Mouse (Mus musculus) retina, postnatal 7 days (tissue): ENCODE data around the gene Hsf5.

ENCODE experiments used
- DNase-seq: peaks from one replicate; pipeline ENCODE4 v3.0.0-alpha.2; 2012; ENCODE audit warnings: low read depth, low spot score

Hsf5 gene

DNA sequence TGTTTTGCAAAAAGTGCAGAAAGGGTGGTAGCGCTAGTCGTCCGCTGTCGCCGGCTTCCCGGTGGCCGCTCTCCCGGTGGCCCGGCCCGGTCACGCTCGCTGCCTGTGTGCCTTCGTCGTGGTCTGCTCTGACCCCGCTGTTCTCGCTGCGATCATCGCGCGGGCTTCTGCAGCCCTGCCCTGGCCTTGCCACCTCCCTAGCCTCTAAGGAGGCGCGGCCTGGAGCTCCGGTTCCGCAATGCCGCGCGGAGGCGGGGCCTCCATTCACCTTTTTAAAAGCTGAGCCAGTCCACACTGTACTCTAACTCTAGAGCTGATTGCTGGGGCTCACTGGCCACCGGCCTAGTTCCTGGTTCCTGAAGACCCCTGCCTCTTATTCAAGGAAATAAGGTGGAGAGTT, 22.2 kb downstream of the Hsf5 start:
- DNase-seq: peak; percentile 21

DNA sequence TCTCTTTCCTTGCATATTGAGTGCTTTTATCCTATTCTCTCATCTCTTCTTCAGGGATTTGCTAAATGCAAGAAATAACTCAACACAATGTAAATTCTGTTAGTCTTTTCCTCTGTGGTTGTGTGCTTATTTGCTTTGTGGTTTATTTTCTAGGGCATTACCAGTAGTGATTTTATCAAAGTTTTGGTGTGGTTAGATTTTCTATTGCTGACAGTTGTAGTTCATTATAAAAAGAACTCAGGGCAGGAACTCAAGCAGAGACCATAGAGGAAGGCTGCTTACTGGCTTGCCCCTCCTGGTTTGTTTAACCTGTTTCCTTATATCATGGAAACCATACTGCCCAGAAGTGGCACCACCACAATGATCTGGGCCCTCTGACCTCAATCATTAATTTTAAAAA, 25.9 kb downstream of the Hsf5 start:
- no peak for DNase-seq

DNA sequence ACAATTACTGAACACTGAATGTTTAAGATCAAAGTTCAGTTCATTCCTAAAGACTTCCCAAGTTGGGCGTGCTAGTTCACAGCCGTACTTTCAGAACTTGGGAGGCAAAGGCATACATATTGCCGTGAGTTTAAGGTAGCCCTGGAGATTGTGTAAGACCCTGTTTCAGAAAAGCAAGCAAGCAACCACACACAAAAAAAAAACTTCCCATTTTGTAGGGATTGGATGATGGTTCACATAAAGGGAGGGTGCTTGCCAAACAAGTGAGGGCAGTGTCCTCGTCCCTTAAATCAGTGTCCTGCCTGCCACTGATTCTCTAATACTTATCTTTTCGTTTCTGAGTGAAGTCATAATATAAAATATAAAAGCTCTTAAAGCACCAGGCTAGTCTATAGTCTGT, 37.7 kb downstream of the Hsf5 start:
- DNase-seq: no peak

DNA sequence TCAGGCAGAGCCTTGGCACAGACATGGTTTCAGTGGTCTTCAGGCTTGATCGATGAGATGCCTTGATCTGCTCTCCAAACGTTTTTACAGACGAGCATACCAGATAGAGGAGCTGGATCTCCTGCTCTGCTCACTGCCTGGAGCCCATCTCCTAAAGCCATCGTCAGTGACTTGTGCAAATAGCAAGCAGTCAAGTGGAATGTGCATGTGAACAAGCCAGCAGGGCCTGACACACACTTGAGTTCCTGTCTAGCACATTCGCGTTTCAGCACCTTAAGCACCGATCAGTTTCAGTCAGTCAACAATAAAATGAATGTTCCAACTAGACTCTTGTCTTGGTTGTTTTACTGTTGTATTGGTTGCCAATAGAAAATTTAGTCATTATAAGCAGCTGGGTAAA, 42.3 kb downstream of the Hsf5 start:
- DNase-seq: no peak

DNA sequence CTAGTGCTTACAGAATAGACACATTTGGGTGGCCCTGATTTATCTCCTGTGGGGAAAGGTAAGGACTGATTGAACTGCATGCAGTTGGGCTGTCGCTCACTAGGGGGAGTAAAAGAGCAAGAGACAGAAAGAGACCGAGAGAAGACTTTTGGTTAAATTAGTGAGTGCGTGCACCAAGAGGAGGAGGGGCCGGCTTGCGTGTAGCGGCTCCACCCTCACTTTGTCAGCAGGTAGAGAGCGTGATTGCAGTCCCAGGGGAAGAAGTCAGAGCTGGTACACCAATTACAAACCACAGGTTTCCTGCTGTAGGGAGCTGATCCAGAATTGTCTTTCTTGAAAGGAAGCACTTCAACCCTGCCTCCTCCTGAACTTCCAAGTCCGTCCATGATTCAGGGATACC, 45.4 kb downstream of the Hsf5 start, which contains the start of gene Rnf43:
Gene Rnf43 (plus strand): TSS at position 316 of the 400 bp plus-strand sequence.
- DNase-seq: peak; percentile 65

DNA sequence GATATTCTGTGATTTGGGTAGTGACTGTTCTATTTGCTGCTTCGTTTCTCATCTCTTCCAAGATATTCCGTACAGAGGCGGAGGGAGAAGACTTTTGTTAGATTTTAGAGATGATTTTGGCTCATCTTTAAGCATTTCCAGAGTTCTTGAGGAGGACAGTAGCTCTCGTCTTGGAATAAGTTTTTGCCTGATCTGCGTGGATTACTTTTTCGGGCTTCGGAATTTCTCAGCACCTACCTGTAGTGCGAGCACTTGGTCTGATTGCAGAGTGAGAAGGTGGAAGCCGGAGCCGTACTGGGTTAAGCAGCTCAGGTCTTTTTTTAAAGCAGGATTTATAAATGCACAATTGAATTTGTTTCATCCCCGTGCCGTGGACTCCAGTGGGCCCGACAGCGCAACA, 45.9 kb downstream of the Hsf5 start:
- DNase-seq: no peak

DNA sequence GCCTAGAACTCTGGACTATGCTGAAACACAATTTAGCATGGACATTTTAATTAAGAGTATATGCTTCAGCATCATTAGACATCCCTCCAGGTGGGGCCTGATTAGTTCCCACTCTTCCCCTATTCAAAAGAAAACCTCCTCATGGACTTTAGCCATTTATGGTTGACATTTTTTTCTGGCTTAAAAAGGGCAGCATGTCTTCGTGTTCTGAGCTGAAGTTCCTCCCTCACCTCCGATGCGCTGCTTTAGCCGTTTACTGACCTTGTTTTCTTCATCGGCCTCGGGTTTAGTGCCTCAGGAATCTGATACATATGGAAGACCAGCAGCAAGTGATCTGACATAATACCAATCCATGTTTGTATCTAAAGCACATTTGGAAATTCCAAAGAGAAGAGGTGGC, 47.0 kb downstream of the Hsf5 start:
- DNase-seq: no peak

DNA sequence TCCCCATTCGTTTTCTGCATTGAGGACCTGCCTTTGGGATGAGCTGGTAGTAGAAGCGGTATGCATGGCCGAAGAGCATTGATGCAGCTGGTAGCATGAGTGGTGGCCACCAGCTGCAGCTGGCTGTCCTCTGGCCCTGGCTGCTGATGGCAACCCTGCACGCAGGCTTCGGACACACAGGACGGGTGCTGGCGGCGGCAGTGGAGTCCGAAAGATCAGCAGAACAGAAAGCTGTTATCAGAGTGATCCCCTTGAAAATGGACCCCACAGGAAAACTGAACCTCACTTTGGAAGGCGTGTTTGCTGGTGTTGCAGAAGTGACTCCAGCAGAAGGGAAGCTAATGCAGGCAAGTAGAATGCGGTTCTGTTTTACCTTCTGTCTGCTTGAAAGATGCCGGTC, 47.6 kb downstream of the Hsf5 start:
- DNase-seq: no peak

DNA sequence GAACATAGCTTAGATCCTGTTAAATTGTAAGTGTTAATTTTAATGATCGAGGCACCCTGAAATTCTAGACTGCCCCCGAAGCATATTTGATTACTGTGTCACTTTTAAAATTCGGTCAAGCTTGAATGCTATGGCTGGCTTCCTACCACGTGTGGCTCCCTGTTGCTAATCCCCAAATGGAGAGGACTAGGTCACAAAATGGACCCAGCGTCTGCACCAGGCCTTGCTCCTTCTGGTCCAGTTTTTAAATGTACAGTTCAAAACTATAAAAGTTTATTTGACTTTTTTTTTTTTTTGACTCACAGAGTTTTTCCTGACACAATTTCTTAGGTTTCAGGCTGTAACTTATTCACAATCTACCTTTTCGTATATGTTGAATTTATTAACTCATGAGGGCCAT, 48.3 kb downstream of the Hsf5 start:
- no peak for DNase-seq

DNA sequence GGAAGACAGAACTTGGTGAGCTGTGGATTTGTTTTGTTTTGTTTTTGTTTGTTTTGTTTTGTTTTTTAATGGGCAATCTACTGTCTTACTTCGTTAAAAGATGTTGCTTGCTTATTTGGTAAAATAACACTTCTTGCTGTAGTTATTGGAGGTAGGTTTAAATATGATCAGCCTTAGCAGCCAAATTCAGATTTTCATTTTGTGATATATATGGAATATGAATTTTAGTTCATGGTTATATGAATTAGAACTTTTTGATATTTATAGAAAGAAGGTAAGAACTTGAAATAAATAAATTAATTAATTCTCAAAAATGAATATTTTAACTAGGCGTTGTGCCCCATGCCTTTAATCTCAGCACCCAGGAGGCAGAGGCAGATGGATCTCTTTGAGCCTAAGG, 48.7 kb downstream of the Hsf5 start:
- DNase-seq: no peak

DNA sequence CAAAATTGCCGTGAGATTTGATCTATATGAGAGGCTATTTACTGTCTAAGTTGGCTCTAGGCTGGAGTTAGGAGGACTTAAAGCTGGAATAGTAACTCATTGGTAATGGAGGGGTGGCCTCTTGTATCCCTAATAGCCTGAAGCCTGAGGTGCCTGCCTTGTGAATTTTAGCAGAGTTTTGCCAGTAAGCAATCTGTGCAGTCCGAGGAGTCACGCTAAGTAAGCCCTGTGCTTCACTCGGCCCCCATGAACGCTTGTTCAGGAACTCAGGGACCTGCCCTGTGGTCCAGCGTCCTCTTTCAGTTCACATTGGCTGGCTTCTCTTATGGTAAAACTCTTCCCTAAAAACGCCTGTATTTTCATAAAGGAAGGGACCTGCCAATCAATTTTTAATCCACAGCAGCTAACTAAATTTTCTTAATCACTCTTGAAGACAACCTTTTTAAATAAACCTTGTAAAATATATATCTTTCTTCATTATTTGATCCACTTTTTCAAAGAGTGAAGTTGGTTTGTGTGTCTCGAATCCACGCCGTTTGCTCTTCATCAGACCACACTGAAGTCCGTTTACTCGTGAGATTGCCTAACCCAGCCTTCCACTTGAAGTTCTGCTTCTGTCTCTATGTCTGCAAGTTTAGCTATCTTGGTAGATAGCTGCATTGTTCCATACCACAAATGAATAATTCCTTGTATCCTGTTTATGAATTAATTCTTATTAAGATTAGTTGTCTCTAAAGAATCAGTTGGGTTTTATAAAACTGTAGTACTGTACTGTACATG, 49.5 kb downstream of the Hsf5 start:
- DNase-seq: no peak

DNA sequence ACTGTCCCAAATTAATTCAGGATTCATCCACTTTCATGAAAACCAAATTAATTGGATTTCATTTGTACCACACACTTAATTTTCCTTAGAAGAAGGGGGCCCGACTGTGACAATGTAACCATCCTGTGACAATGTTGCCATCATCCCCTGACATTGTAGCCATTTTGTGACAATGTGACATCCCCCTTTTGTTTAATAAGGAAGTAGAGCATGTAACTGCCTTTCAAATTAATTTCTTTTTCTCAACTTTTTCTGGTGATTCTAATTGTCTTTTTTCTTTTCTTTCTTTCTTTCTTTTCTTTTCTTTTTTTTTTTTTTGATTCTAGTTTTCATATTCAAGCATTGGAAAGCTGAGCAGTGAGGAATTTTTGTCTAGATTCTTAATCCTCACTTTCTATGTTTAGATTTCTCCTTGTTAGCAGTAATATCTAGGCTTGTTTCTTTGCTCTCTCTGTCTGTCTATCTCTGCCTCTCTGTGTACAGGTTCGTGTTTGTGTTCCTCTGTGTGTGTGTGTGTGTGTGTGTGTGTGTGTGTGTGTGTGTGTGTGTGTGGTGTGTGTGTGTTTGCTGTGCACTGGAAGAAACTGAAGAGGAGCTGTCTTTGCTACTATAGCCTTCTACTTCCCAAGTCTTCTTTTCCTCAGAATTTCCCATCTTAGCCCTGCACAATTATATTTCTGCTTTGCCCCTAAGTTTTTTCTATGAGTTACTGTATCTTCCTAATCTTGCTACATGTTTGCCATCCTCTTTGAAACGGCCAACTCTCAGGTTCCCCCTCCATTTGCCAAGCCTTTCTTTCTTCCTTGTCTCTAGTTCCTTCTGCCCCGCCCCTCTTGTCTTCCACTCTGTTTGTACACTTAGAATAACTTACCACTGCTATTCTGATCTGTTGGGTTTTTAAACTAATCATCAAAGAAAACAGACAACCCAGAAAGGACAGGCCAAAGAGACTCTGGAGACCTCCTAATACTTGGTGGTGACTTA, 50.4 kb downstream of the Hsf5 start:
- no peak for DNase-seq

DNA sequence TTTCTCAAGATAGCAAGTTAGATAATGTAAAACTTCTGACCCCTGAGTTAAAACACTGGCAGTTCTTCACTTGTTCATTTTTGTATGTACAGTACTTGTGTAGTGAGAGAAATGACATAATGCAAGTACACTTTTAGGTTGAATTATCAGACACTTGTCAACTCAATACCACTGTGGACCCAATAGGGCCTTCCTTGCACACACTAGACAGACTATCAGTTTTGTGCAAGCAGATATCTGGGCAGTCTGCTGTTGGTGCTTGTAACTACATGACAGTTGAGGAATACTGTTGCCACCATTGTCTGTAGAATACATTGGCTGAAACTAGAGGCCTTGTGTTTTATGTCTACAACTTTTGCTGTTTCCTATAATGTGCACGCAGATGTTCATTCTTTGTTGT, 56.3 kb downstream of the Hsf5 start:
- DNase-seq: no peak

DNA sequence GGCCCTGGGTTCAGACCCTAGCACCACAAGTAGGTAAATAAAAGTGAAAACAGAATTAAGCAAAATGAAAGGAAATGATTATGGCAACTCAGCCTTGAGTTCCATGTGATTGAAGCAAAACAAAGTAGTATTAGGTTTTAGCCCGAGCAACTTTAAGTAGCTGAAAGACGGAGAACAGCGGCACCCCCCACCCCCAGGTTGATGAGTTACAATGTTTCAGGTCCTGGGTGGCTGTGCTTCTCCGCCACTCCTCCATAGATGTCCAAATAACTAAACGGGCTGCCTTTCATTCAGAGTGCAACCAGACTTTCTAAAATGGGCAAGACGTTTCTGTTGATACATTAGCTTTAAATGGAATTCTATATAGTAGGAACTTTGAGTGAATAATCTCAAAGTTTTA, 58.6 kb downstream of the Hsf5 start:
- no peak for DNase-seq

DNA sequence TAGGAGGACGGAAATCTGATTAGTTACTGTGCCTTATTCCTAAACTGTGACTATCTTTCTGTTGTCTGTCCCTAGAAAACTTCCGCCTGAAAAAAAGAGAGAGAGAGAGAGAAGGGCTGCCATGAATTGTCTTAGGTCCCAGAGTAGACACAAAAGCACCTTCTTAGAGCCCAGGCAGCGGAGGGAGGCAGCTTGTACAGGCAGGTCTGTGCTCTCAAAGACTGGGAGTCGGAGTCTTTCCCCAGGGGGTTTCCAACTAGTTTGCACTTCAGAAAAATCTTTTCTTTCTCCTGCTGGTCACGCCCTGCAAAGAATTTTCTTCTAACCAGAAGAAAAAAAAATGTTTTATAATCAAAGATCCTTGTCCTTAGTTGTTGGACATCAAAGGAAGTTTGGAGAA, 60.8 kb downstream of the Hsf5 start:
- no peak for DNase-seq

DNA sequence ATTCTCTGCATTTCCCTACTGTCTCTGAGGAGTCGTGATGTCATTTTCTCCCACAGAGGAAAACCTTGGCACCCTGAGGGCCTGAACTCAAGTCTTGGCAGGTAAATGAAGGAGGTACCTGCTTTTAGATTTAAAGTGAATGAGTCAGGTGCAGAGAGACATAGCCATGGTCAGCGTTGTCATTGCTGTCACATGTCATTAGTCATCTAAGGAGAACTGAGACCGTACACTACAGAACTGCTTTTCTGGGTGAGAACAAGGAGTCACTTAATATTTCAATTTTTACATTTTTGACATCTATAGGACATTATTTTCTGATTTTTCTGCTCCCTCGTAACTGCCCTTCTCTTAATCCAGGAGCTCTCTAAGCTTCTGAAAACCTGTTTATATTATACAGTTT, 61.6 kb downstream of the Hsf5 start:
- DNase-seq: no peak

DNA sequence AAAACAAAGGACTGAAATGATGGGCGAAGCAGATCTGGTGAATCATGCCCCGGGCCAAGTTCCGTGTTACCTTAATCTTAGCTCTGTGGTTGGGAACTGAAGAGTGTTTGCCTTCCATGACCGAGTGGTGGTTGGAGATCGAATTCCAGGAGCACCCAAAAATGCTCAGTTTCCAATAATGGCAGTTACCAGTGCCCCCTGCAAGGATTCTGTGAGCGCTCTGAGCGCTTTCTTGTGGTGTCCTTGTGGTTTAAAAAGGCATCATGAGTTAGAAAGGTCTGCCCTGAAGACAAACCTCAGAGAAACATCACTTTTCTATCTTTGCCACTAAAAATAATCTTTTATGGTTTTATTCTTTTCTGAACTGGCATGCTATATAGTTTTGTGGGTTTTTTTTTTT, 62.0 kb downstream of the Hsf5 start:
- no peak for DNase-seq

DNA sequence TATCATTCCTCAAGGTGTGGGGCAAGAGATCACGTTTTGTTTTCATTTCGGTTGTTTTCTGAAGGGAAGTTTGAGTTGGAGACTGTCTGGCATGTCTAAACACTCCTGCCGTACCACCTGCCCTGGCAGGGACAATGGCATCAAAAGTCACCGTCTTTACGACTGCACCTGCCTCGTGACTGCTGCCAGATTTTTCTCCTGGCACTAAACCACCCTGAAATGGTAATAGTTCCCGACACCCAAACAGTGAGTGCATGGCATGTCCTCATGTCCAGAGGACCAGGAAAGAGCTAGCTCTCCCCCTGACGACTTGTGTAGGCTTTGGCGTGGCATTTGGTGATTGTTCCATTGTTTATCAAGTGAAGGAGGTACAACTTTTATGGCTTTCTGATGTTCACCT, 63.8 kb downstream of the Hsf5 start:
- DNase-seq: no peak

DNA sequence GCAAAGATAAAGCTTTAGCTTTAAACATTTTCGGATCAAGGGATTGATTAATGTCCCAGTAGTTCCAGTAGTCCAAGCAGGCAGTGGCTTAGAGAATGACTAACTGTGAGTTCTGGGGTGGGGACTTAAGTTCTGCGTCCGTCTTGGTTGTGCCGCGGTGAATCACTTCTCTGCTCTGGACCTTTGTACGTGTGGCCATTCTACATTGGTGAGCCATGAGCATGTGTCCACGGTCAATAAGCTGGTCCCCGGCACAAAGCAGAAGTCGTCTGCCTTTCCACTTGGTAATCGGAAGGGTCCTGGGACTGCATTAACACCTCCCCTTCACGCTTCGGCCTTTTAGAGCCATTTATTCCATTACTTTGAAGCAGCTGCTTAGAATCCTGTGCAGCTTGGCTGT, 65.1 kb downstream of the Hsf5 start:
- DNase-seq: no peak

DNA sequence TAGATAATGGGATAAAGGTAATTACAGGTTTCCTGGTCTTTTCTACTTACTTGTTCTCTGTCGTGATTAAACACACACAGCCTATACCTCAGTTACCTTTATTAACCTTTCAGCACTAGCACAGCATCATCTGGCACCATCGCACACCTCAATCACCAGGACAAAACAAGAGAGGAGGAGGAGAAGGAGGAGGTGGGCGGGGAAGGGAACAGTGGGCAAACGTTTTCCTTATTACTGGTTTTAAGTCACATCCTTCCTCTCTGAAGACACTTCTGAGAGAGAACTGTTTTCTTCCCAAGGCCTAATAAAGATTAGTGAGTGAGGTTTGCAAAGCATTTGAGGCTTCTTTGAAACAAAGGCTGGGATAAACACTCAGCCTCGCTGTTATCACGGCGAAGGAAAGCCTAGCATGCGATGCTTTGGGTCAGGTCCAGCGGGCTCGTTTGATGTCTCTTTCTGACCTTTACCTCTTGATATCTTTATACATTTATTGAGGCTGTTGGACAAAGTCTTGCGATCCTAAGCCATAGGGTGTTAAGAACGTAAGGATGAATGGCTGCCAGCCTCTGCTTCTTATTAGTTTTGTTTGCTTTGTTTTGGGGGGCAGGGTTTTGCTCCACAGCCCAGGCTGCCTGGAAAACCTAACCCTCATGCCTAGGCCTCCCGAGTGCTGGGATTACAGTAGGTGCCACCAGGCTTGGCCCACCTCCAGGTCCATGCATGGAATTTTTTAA, 66.0 kb downstream of the Hsf5 start:
- DNase-seq: no peak

DNA sequence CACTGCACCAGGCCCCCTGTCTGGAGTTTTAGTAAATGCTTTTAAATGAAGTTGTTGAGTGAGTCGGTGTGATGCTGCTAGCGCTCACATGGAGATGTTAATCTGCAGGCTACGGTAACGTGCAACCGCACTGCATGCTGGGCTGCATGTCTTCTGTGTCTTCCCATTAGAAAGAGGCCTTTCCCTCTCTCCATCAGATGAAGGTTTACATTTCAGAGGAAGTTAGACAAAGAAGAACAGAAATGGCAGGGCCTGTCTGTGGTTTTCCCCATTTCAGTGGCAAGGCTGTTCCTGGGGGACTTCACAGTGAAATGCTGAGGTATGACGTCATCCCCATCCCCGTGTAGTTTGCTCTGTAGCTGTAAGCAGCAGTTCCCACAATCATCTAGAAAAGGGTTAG, 69.4 kb downstream of the Hsf5 start:
- DNase-seq: no peak
